In genomic region chr15:56451881-56452280, GRCm38 (mm10) we compare ENCODE assay signal across 19 mouse cellular contexts.
DNase-seq lines count a peak whose midpoint lies in the region; ATAC-seq and TF ChIP-seq lines count a peak whose summit lies in the region.
"Had no signal": no experiment of that assay in that cellular context is flagged by ENCODE, and none has a peak within 500 bp of the region (broad histone marks: within the 10 kb centered on the region; RNA-seq: fewer than 3 reads in every experiment).

No protein-coding gene starts in this region.

- no peak for TF ChIP-seq POLR2A in lung, adult 2 months (IDR thresholded peaks at IDR 0.05; ENCODE audit: borderline replicate concordance, extremely low read depth, low read depth, low read length)

- DNase-seq in frontal cortex, postnatal 14 days (ENCODE audit: low spot score in 2 of 2) = no peak
- peak; percentile 3 for DNase-seq in lung, adult 2 months
- no peak for DNase-seq in lung, postnatal 4 days
- peak; percentile 8 to 17 for DNase-seq in cerebellum, postnatal 25 days
- peak; percentile 19 for DNase-seq in lung, postnatal 14 days
- DNase-seq: adrenal gland, adult 8-10 months; embryo, embryonic 11 days; forebrain, postnatal 0 days; heart, postnatal 36 days; kidney, adult 9 months; retina, postnatal 1 day had no signal

- no peak overlapping the region for H3K4me3 ChIP-seq in lung, adult 2 months (replicated peaks; ENCODE audit: extremely low read depth, low read depth, low read length)
- H3K4me3 ChIP-seq: erythroblast, embryonic 14.5 days; heart, embryonic 10.5 days; limb, embryonic 15.5 days; neural tube, embryonic 15.5 days had no signal

- ATAC-seq in frontal cortex, adult (ENCODE audit: low TSS enrichment) = peak; percentile 88
- ATAC-seq in erythroid progenitor cell, adult 5-6 weeks (replicated peaks; ENCODE audit: low FRiP score, poor library complexity, severe bottlenecking) = no peak
- ATAC-seq in monocyte, adult 5-6 weeks (replicated peaks; ENCODE audit: insufficient number of reproducible peaks, low FRiP score, low TSS enrichment, poor library complexity, severe bottlenecking) = no peak
- ATAC-seq: forebrain, postnatal 0 days; midbrain, embryonic 16.5 days had no signal

- WGBS in lung, adult 2 months = 46% methylated on average over 4 of the region's 4 CpGs

- H3K4me1 ChIP-seq in lung, adult 2 months (ENCODE audit: control insufficient read depth, insufficient read depth, low read length) = no peaks in the 10 kb centered on the region
- H3K4me1 ChIP-seq: heart, embryonic 10.5 days; limb, embryonic 15.5 days; neural tube, embryonic 15.5 days had no signal

- no peak for TF ChIP-seq CTCF in lung, adult 2 months (IDR thresholded peaks at IDR 0.05; ENCODE audit: insufficient read depth, low read length)

Comparison
In these comparisons a context has a peak if more than half of its experiments do, and no peak if none do; other contexts are left out.
1. DNase-seq: peak in lung, adult 2 months (single experiment), cerebellum, postnatal 25 days (2 of 2) and lung, postnatal 14 days (single experiment); none in frontal cortex, postnatal 14 days (0 of 2) and lung, postnatal 4 days (0 of 2).